Mouse (Mus musculus) thymus, adult 2 months (tissue): ENCODE results near the gene Adm. TPM values are rescaled to one million over a fixed set of nuclear protein-coding genes. Genes with fewer than 3 reads are reported as not detected.
A peak's percentile ranks its signal among the peaks of the same experiment; 100 is the strongest.

Experiments used
- DNase-seq: peaks from one replicate; pipeline ENCODE4 v3.0.0; 2021
- H3K27ac ChIP-seq: fragments of 200-500 bp; 2 replicates; pipeline ENCODE4 v1.5.1; 2012; ENCODE audit warnings: low read length, control low read depth; ENCODE audit not compliant: control insufficient read depth, insufficient read depth
- H3K27me3 ChIP-seq: fragments of 200-500 bp; 2 replicates; pipeline ENCODE4 v1.6.1; 2012; ENCODE audit warnings: mild to moderate bottlenecking, low read length, moderate library complexity, mixed read lengths; ENCODE audit not compliant: control insufficient read depth, insufficient read depth
- H3K36me3 ChIP-seq: fragments of 200-500 bp; 2 replicates; pipeline ENCODE4 v1.6.1; 2012; ENCODE audit warnings: mild to moderate bottlenecking, low read length, moderate library complexity; ENCODE audit not compliant: control insufficient read depth, insufficient read depth
- H3K4me1 ChIP-seq: fragments of 200-500 bp; replicated peaks from 2 replicates; pipeline ENCODE4 v1.6.1; 2012; ENCODE audit warnings: low read length; ENCODE audit not compliant: control insufficient read depth, insufficient read depth
- H3K4me3 ChIP-seq: fragments of 200-500 bp; 2 replicates; pipeline ENCODE4 v1.5.1; 2012; ENCODE audit warnings: mild to moderate bottlenecking, low read length, control low read depth, moderate library complexity; ENCODE audit not compliant: control insufficient read depth, insufficient read depth
- CTCF ChIP-seq: fragments of 200-500 bp; IDR thresholded peaks from 2 replicates; pipeline ENCODE4 v1.5.1; 2012; ENCODE audit warnings: mild to moderate bottlenecking, control low read depth, low read length, moderate library complexity, borderline replicate concordance; ENCODE audit not compliant: control insufficient read depth, poor library complexity, insufficient read depth; ENCODE audit errors: extremely low read depth
- POLR2A ChIP-seq: fragments of 200-500 bp; IDR thresholded peaks from 2 replicates; pipeline ENCODE4 v1.6.1; 2012; ENCODE audit warnings: mild to moderate bottlenecking, low read length, control low read depth, moderate library complexity; ENCODE audit not compliant: control insufficient read depth, poor library complexity, insufficient read depth; ENCODE audit errors: extremely low read depth
- WGBS: fragments of 180-500 bp; shearing (Covaris S2); methylation state at CpG from one replicate; pipeline ENCODE4 v1.1.7; 2018; 5-methylcytosine and 5-hydroxymethylcytosine counted together
- polyA plus RNA-seq: library from polyadenylated mRNA; depleted of rRNA; stranded (reverse); fragments of >200 nt; gene quantifications from 2 replicates; pipeline ENCODE4 v1.2.3, GENCODE M21; 2012

Gene Adm
- polyA plus RNA-seq, 1 experiment = 14.1 TPM

- TF ChIP-seq POLR2A (no peak), CTCF (no peak)
- Histone ChIP-seq H3K4me1 (no peaks in the 10 kb centered on the region), H3K4me3 (no peak overlapping the region), H3K36me3 (no peaks in the 10 kb centered on the region), H3K27me3 (no peaks in the 10 kb centered on the region), H3K27ac (no peak overlapping the region)
- 93% methylated on average over 4 of the region's 4 CpGs for WGBS
- DNase-seq = no peak
Observed at GRCm38 (mm10) chr7:110605476-110605875, 22.0 kb upstream of the Adm start.

- 95% methylated on average over 1 of the region's 1 CpGs for WGBS
- no peak overlapping the region for H3K4me3 ChIP-seq
Observed at GRCm38 (mm10) chr7:110606906-110607305, 20.6 kb upstream of the Adm start.

GRCm38 (mm10) chr7:110613381-110614132 lies 13.9 kb upstream of the Adm start:
- Histone ChIP-seq H3K27ac (no peak overlapping the region), H3K4me3 (peak overlapping the region; percentile 43), H3K36me3 (no peaks in the 10 kb centered on the region), H3K4me1 (peaks cover 12% of the 10 kb centered on the region), H3K27me3 (peaks cover 21% of the 10 kb centered on the region)
- 12% methylated on average over 17 of the region's 17 CpGs for WGBS
- no peak for DNase-seq
- TF ChIP-seq CTCF (no peak), POLR2A (no peak)

More at GRCm38 (mm10) chr7:110606906-110607305, 20.6 kb upstream of the Adm start:
- Histone ChIP-seq H3K36me3 (no peaks in the 10 kb centered on the region), H3K27me3 (no peaks in the 10 kb centered on the region; the same call in 1 of the 2 replicates), H3K4me1 (no peaks in the 10 kb centered on the region), H3K27ac (no peak overlapping the region)
- DNase-seq = no peak
- TF ChIP-seq POLR2A (no peak), CTCF (no peak)

GRCm38 (mm10) chr7:110614133-110615063 lies 13.1 kb upstream of the Adm start, which contains the start of gene Sbf2:
Sbf2 (minus strand) TSS chr7:110614922.
- peaks cover 21% of the 10 kb centered on the region for H3K27me3 ChIP-seq
- TF ChIP-seq CTCF = no peak
- TF ChIP-seq POLR2A = peak; percentile 63; the same call in 1 of the 2 replicates
- no peak within 1 kb of the TSS for H3K27ac ChIP-seq
- no peaks in the 10 kb centered on the region for H3K36me3 ChIP-seq
- peaks cover 12% of the 10 kb centered on the region for H3K4me1 ChIP-seq
- DNase-seq = peak; percentile 57
- WGBS = 1% methylated on average over 85 of the region's 127 CpGs
- H3K4me3 ChIP-seq = peak within 1 kb of the TSS; percentile 43

GRCm38 (mm10) chr7:110615151-110615631 lies 12.3 kb upstream of the Adm start:
- DNase-seq = no peak
- Histone ChIP-seq H3K27me3 (peaks cover 23% of the 10 kb centered on the region), H3K27ac (no peak overlapping the region), H3K4me3 (peak overlapping the region; percentile 43), H3K4me1 (peaks cover 12% of the 10 kb centered on the region), H3K36me3 (no peaks in the 10 kb centered on the region)
- 6% methylated on average over 20 of the region's 20 CpGs for WGBS
- 0 out of 2 replicates have a peak, but pooled peaks have one; percentile 10 for TF ChIP-seq POLR2A
- TF ChIP-seq CTCF = no peak

GRCm38 (mm10) chr7:110615792-110616191 lies 11.7 kb upstream of the Adm start:
- Histone ChIP-seq H3K36me3 (no peaks in the 10 kb centered on the region), H3K27ac (no peak overlapping the region), H3K27me3 (peaks cover 23% of the 10 kb centered on the region), H3K4me3 (no peak overlapping the region), H3K4me1 (peaks cover 12% of the 10 kb centered on the region)
- 23% methylated on average over 11 of the region's 11 CpGs for WGBS
- DNase-seq = no peak
- TF ChIP-seq CTCF = no peak
- no peak for TF ChIP-seq POLR2A
